Mouse (Mus musculus) testis, adult 2 months (tissue): ENCODE results near the gene Rgs9bp.

Experiments used
- CTCF ChIP-seq: fragments of 200-500 bp; IDR thresholded peaks from 2 replicates; pipeline ENCODE4 v1.5.1; 2012; ENCODE audit warnings: low read depth, mild to moderate bottlenecking, inconsistent platforms, low read length, moderate library complexity; ENCODE audit not compliant: control insufficient read depth, insufficient read depth, insufficient replicate concordance
- POLR2A ChIP-seq: fragments of 200-500 bp; IDR thresholded peaks from 2 replicates; pipeline ENCODE4 v1.6.1; 2012; ENCODE audit warnings: low read depth, mild to moderate bottlenecking, inconsistent platforms, low read length, moderate library complexity; ENCODE audit not compliant: control insufficient read depth

- TF ChIP-seq CTCF: no peak
- TF ChIP-seq POLR2A: no peak
Measured at GRCm38 (mm10) chr7:35586906-35587445, 1.6 kb upstream of the Rgs9bp start.
